Mouse (Mus musculus): ENCODE results near the gene Slc38a3. TPM values are rescaled to one million over a fixed set of nuclear protein-coding genes. Genes with fewer than 3 reads are reported as not detected.

The Slc38a3 gene
- polyA plus RNA-seq, 1 experiment from 2014 or later = 43.3 TPM

DNA sequence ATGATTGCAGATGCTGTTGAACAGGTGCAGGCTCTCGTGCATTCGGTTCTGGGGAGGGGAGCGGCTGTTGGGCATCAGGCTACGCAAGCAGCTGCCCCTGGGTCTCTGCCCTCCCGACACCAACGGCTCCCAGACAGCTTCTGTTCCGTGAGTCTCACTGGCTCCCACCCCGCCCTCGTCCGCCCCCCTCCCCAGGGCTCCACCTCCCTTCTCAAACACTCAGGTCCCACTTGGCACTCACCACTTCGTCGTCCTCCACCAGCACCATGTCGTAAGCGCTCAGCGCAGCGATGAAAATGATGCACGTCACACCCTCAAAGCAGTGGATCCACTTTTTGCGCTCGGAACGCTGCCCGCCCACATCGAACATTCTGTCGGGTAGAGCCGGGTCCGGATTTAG, 7.0 kb upstream of the Slc38a3 start:
- WGBS = 1% methylated on average over 25 of the region's 25 CpGs
- no peaks in the 10 kb centered on the region for H3K36me3 ChIP-seq
- ATAC-seq (ENCODE audit: low FRiP score, low read depth) = peak; percentile 31; the same call in 1 of the 2 replicates

GRCm38 (mm10) chr9:107675671-107676301, 6.5 kb upstream of the Slc38a3 start:
- Histone ChIP-seq H3K4me2 (peak overlapping the region; percentile 70), H3K27me3 (peaks cover 27% of the 10 kb centered on the region), H3K4me3 (peak overlapping the region; percentile 36), H3K9ac (peak overlapping the region; percentile 35), H3K4me1 (replicated peaks) (peaks cover 23% of the 10 kb centered on the region), H3K36me3 (no peaks in the 10 kb centered on the region), H3K9me3 (no peaks in the 10 kb centered on the region), H3K27ac (replicated peaks) (no peak overlapping the region)
- WGBS = 1% methylated on average over 39 of the region's 39 CpGs
- peak; percentile 57; the same call in 1 of the 2 replicates for ATAC-seq (ENCODE audit: low FRiP score, low read depth)

More for the DNA sequence above, 7.0 kb upstream of the Slc38a3 start:
- Histone ChIP-seq H3K27me3 (peaks cover 27% of the 10 kb centered on the region), H3K9me3 (no peaks in the 10 kb centered on the region), H3K4me2 (peak overlapping the region; percentile 70), H3K4me3 (peak overlapping the region; percentile 36), H3K27ac (replicated peaks) (no peak overlapping the region), H3K4me1 (replicated peaks) (peaks cover 23% of the 10 kb centered on the region), H3K9ac (peak overlapping the region; percentile 35)

GRCm38 (mm10) chr9:107674609-107675429, 5.5 kb upstream of the Slc38a3 start:
- H3K27me3 ChIP-seq = peaks cover 27% of the 10 kb centered on the region
- H3K4me1 ChIP-seq (replicated peaks) = peaks cover 23% of the 10 kb centered on the region
- 55% methylated on average over 9 of the region's 9 CpGs for WGBS
- no peaks in the 10 kb centered on the region for H3K36me3 ChIP-seq
- H3K9me3 ChIP-seq = no peaks in the 10 kb centered on the region
- no peak overlapping the region for H3K4me3 ChIP-seq
- ATAC-seq (ENCODE audit: low FRiP score, low read depth) = no peak
- H3K4me2 ChIP-seq = no peak overlapping the region
- no peak overlapping the region for H3K9ac ChIP-seq
- H3K27ac ChIP-seq (replicated peaks) = no peak overlapping the region

DNA sequence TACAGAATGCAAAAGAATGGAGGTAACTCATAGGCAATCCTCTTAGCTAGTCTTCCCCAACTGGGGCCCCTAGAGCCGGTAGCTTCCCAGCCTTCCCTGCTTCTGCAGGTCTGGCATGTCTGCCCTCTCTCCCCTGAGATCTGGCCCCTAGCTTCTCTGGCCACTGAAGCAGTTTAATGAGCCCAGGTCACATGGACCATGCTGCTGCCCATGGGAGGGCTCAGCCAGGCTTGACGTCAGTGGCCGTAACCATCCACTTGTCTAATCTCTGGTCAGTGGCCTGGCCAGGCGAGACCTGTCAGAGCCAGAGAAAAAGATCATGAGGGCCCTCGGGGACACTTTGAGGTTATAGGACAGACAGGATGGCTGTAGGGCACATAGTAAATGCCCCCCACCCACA, 929 bp upstream of the Slc38a3 start:
- WGBS = 59% methylated on average over 5 of the region's 5 CpGs
- Histone ChIP-seq H3K4me1 (replicated peaks) (peaks cover 30% of the 10 kb centered on the region), H3K27ac (replicated peaks) (no peak overlapping the region), H3K9me3 (no peaks in the 10 kb centered on the region), H3K27me3 (peaks cover 24% of the 10 kb centered on the region), H3K36me3 (no peaks in the 10 kb centered on the region), H3K9ac (no peak overlapping the region), H3K4me3 (no peak overlapping the region), H3K4me2 (no peak overlapping the region)
- ATAC-seq (ENCODE audit: low FRiP score, low read depth) = no peak

DNA sequence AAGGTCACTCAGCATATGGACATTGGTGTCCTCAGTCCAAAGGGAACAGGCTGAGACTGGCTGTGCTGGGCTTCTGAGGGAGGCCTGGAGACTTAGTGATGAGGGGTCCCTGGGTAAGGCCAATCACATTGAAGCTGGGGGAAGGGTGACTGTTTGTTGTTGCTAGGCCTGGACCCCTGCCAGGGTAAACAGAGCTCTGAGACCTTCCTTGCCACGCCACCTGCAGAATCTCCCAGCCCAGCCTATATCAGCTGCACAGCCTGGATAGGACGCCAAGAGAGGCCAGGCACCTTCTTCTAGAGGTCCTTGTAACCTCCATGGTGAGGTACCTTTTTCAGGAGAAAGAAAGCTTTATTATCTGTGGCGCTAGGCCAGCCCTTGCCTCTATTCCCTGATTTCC, 414 bp downstream of the Slc38a3 start:
- H3K9ac ChIP-seq = no peak overlapping the region
- no peak overlapping the region for H3K4me3 ChIP-seq
- peaks cover 30% of the 10 kb centered on the region for H3K4me1 ChIP-seq (replicated peaks)
- H3K27me3 ChIP-seq = peaks cover 22% of the 10 kb centered on the region
- no peak for ATAC-seq (ENCODE audit: low FRiP score, low read depth)
- no peak overlapping the region for H3K27ac ChIP-seq (replicated peaks)
- no peaks in the 10 kb centered on the region for H3K36me3 ChIP-seq
- no peak overlapping the region for H3K4me2 ChIP-seq
- H3K9me3 ChIP-seq = no peaks in the 10 kb centered on the region
- WGBS = 56% methylated on average over 3 of the region's 3 CpGs

DNA sequence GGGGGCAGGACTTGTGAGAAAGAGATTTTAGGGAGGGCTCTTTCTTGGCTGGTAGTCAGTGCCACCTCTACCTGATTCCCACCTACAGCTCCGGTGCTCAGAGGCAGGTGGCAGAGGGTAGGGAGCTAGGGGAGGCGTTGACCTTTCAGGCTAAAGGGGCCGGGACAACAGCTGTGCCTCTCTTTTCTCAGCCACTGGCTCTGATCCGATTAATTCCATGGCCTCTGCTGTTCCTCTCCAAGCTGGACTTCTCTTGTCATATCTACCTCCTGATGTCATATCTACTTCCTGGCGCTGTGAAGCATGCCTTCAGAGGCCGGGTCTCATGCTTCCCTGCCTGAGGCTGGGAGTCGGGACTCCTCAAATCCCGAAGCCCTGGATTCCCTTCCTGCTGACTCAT, 1.3 kb downstream of the Slc38a3 start:
- Histone ChIP-seq H3K27ac (replicated peaks) (no peak overlapping the region), H3K9me3 (no peaks in the 10 kb centered on the region), H3K36me3 (no peaks in the 10 kb centered on the region), H3K9ac (no peak overlapping the region), H3K4me1 (replicated peaks) (peaks cover 38% of the 10 kb centered on the region), H3K4me2 (peak overlapping the region; percentile 64; the same call in 1 of the 2 replicates), H3K4me3 (no peak overlapping the region), H3K27me3 (peaks cover 22% of the 10 kb centered on the region)
- 35% methylated on average over 8 of the region's 8 CpGs for WGBS
- ATAC-seq (ENCODE audit: low FRiP score, low read depth) = no peak

GRCm38 (mm10) chr9:107667219-107667618, 2.1 kb downstream of the Slc38a3 start:
- Histone ChIP-seq H3K27me3 (peaks cover 22% of the 10 kb centered on the region), H3K9me3 (no peaks in the 10 kb centered on the region), H3K4me3 (peak overlapping the region; percentile 42), H3K27ac (replicated peaks) (peak overlapping the region; percentile 57), H3K9ac (peak overlapping the region; percentile 39), H3K4me2 (peak overlapping the region; percentile 64), H3K36me3 (no peaks in the 10 kb centered on the region), H3K4me1 (replicated peaks) (peaks cover 45% of the 10 kb centered on the region)
- ATAC-seq (ENCODE audit: low FRiP score, low read depth) = peak; percentile 75; the same call in 1 of the 2 replicates
- WGBS = under 1% methylated on average over 24 of the region's 24 CpGs

DNA sequence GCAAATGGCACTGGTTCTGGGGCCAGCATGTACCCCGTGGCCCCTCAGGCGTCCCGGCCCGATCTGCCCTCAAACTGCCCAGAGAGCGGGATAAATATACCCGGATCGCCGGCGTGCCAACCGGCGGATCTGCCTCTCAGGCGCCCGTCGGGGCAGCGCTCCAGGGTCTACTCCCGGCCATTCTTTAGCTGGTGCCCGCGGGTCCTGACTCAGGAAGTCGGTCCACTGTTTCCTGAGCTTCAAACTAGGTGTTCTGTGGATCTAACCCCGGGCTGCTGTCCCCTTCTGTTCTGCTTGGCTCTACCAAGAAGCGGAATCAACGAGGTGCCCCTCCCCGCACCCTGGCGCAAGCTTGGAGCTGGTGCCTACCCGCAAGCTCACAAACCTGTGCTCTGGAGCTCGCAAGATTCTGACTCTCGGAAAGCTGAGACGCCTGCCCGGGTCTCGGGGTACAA, 2.6 kb downstream of the Slc38a3 start:
- Histone ChIP-seq H3K36me3 (no peaks in the 10 kb centered on the region), H3K9ac (peak overlapping the region; percentile 39), H3K9me3 (no peaks in the 10 kb centered on the region), H3K4me3 (peak overlapping the region; percentile 42), H3K4me1 (replicated peaks) (peaks cover 46% of the 10 kb centered on the region), H3K27ac (replicated peaks) (peak overlapping the region; percentile 57), H3K4me2 (peak overlapping the region; percentile 64), H3K27me3 (peaks cover 22% of the 10 kb centered on the region)
- ATAC-seq (ENCODE audit: low FRiP score, low read depth) = 0 out of 2 replicates have a peak, but pooled peaks have one; percentile 17
- WGBS = under 1% methylated on average over 30 of the region's 30 CpGs

GRCm38 (mm10) chr9:107665308-107665707, 4.0 kb downstream of the Slc38a3 start:
- 84% methylated on average over 7 of the region's 7 CpGs for WGBS
- H3K4me3 ChIP-seq = peak overlapping the region; percentile 42
- peaks cover 22% of the 10 kb centered on the region for H3K27me3 ChIP-seq
- H3K9ac ChIP-seq = no peak overlapping the region
- H3K27ac ChIP-seq (replicated peaks) = 0 out of 2 replicates have a peak overlapping the region, but pooled peaks have one; percentile 46
- H3K4me2 ChIP-seq = peak overlapping the region; percentile 64
- peaks cover 51% of the 10 kb centered on the region for H3K4me1 ChIP-seq (replicated peaks)
- ATAC-seq (ENCODE audit: low FRiP score, low read depth) = no peak
- no peaks in the 10 kb centered on the region for H3K9me3 ChIP-seq
- H3K36me3 ChIP-seq = no peaks in the 10 kb centered on the region

DNA sequence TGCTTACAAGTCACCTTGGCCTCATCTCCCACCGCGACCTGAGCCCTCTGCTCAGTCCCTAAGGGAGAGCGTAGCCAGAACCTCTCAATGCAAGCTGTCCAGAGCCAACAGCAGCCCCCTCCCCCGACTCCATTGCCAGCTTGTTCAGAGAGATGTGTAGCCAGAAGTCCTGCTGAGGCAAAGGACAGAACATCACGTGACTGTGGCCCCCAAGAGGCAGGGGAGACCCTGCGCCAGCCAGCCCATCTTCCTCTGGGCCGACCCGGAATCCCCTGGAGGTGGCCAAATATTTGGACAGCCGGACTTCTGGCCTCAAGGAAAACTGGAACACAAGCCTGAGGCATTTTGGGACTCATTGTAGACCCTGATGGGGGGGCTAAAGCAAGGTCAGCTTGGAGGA, 5.8 kb downstream of the Slc38a3 start:
- 39% methylated on average over 9 of the region's 9 CpGs for WGBS
- peak overlapping the region; percentile 54 for H3K27ac ChIP-seq (replicated peaks)

GRCm38 (mm10) chr9:107662342-107662741, 7.0 kb downstream of the Slc38a3 start:
- ATAC-seq (ENCODE audit: low FRiP score, low read depth) = no peak
- H3K9ac ChIP-seq = no peak overlapping the region
- peaks cover 39% of the 10 kb centered on the region for H3K4me1 ChIP-seq (replicated peaks)
- no peak overlapping the region for H3K4me2 ChIP-seq
- no peaks in the 10 kb centered on the region for H3K36me3 ChIP-seq
- WGBS = 91% methylated on average over 8 of the region's 8 CpGs
- H3K4me3 ChIP-seq = no peak overlapping the region
- H3K27me3 ChIP-seq = peaks cover 20% of the 10 kb centered on the region
- no peaks in the 10 kb centered on the region for H3K9me3 ChIP-seq
- no peak overlapping the region for H3K27ac ChIP-seq (replicated peaks)

More for the DNA sequence above, 5.8 kb downstream of the Slc38a3 start:
- peak overlapping the region; percentile 30 for H3K4me2 ChIP-seq
- H3K9me3 ChIP-seq = no peaks in the 10 kb centered on the region
- H3K36me3 ChIP-seq = no peaks in the 10 kb centered on the region
- no peak overlapping the region for H3K4me3 ChIP-seq
- H3K9ac ChIP-seq = no peak overlapping the region
- H3K27me3 ChIP-seq = peaks cover 22% of the 10 kb centered on the region
- H3K4me1 ChIP-seq (replicated peaks) = peaks cover 50% of the 10 kb centered on the region
- ATAC-seq (ENCODE audit: low FRiP score, low read depth) = no peak

DNA sequence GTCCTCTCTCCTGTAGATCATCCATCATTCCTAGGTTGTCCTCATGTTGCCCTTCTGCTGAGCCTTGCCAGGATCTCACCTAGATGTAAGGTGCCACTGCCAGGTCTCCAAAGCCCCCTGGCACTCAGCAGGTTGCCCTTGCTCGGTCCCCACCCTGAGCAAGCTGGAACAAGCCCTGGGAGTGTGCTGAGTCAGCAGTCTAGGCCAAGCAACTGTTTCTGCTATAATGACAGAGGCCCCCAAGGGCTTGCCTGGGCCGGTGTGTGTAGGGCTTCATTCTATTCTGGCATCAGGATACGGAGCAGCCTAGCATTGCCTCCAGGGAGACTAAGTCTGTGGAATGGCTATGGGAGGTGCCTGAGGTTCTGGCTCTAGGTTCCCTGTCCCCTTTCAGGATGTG, 8.6 kb downstream of the Slc38a3 start:
- no peak overlapping the region; the same call in 1 of the 2 replicates for H3K27ac ChIP-seq (replicated peaks)
- WGBS = 41% methylated on average over 3 of the region's 3 CpGs
- H3K9me3 ChIP-seq = no peaks in the 10 kb centered on the region
- H3K4me2 ChIP-seq = no peak overlapping the region
- H3K4me3 ChIP-seq = no peak overlapping the region
- peaks cover 25% of the 10 kb centered on the region for H3K4me1 ChIP-seq (replicated peaks)
- H3K27me3 ChIP-seq = peaks cover 10% of the 10 kb centered on the region
- no peak for ATAC-seq (ENCODE audit: low FRiP score, low read depth)
- H3K9ac ChIP-seq = no peak overlapping the region
- no peaks in the 10 kb centered on the region for H3K36me3 ChIP-seq
